Mouse (Mus musculus) hindbrain, embryonic 16.5 days (tissue): ENCODE measurements at regions not wholly inside any gene's neighbourhood (a gene's known extent, or its start where the extent isn't known, plus 50 kb on each side); places are given as distances from the start of the nearest gene placed in this dataset.

Experiments
- ATAC-seq: fragments of 200-750 bp; cut with Nextera tagmentation; 2 replicates; pipeline ENCODE4 v1.8.0; 2017; ENCODE audit warnings: moderate TSS enrichment, moderate library complexity
- H3K27ac ChIP-seq: fragments of 300-500 bp; sonication (generic); 2 replicates; pipeline ENCODE4 v1.5.1; 2014; ENCODE audit warnings: low read depth, mild to moderate bottlenecking, control low read depth, low read length, moderate library complexity
- H3K27me3 ChIP-seq: fragments of 300-500 bp; sonication (generic); replicated peaks from 2 replicates; pipeline ENCODE4 v1.6.1; 2014; ENCODE audit warnings: low read length; ENCODE audit not compliant: control insufficient read depth, insufficient read depth
- H3K36me3 ChIP-seq: fragments of 300-500 bp; sonication (generic); 2 replicates; pipeline ENCODE4 v1.6.1; 2014; ENCODE audit warnings: mild to moderate bottlenecking, low read length, moderate library complexity, mixed read lengths; ENCODE audit not compliant: control insufficient read depth, insufficient read depth
- H3K4me1 ChIP-seq: fragments of 300-500 bp; sonication (generic); 2 replicates; pipeline ENCODE4 v1.6.1; 2014; ENCODE audit warnings: low read depth, low read length; ENCODE audit not compliant: control insufficient read depth, insufficient read depth
- H3K4me2 ChIP-seq: fragments of 300-500 bp; sonication (generic); 2 replicates; pipeline ENCODE4 v1.6.1; 2014; ENCODE audit warnings: mild to moderate bottlenecking, low read length, control low read depth, moderate library complexity
- H3K4me3 ChIP-seq: fragments of 300-500 bp; sonication (generic); 2 replicates; pipeline ENCODE4 v1.5.1; 2014; ENCODE audit warnings: mild to moderate bottlenecking, low read length, control low read depth, moderate library complexity
- H3K9ac ChIP-seq: fragments of 300-500 bp; sonication (generic); 2 replicates; pipeline ENCODE4 v1.6.1; 2014; ENCODE audit warnings: low read depth, mild to moderate bottlenecking, control low read depth, low read length, moderate library complexity
- H3K9me3 ChIP-seq: fragments of 300-500 bp; sonication (generic); 2 replicates; pipeline ENCODE4 v1.6.1; 2014; ENCODE audit warnings: mild to moderate bottlenecking, low read length, moderate library complexity; ENCODE audit not compliant: control insufficient read depth
- WGBS: fragments of 180-500 bp; shearing (Covaris S2); extraction: QIAGEN DNeasy Blood & Tissue Kit; methylation state at CpG from one replicate; pipeline ENCODE4 v1.1.7; 2014; 5-methylcytosine and 5-hydroxymethylcytosine counted together

DNA sequence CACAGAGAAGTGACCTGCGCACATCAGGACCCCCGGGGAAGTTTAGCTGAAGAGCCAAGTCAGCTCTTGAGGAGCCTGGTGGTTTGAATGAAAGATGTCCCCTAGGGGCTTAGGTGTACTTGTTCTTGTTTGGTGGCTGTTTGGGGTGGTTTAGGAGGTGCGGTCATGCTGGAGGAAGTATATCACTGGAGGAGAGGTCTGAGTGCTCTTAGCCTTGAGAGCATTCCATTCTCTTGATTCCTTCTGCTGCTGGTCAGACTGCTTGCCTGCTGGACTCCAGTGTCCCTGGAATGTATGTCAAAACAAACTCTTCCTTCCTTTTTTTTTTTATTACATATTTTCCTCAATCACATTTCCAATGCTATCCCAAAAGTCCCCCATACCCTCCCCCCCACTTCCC, 62.5 kb upstream of the Gm5148 start:
- no peaks in the 10 kb centered on the region for H3K9me3 ChIP-seq
- ATAC-seq = no peak
- no peaks in the 10 kb centered on the region for H3K4me1 ChIP-seq
- H3K27me3 ChIP-seq = no peaks in the 10 kb centered on the region
- H3K4me3 ChIP-seq = no peak overlapping the region
- no peaks in the 10 kb centered on the region for H3K36me3 ChIP-seq
- H3K4me2 ChIP-seq = no peak overlapping the region
- no peak overlapping the region for H3K27ac ChIP-seq
- 90% methylated on average over 3 of the region's 3 CpGs for WGBS
- no peak overlapping the region for H3K9ac ChIP-seq

DNA sequence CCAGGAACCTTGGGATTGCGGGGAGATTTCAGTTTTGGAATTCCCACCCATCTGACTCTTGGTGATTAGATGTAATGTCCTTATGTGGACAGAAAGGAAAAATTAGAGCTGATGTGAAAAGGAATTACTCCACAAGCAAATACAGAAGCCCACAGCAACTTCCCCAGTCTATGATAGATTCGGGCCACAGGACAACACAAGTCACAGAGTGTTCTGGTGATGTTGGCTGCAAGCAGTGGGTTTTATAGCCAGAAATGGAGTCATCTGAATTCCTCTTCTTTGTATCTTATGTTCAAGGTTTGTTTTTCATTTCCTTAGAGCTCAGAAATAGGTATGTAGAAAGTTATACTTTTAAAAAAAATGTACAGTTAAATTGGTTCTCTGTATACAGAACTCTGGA, 56.8 kb upstream of the Gm5148 start:
- Histone ChIP-seq H3K4me2 (no peak overlapping the region), H3K27me3 (no peaks in the 10 kb centered on the region), H3K9me3 (no peaks in the 10 kb centered on the region), H3K4me3 (no peak overlapping the region), H3K9ac (no peak overlapping the region), H3K36me3 (no peaks in the 10 kb centered on the region), H3K4me1 (no peaks in the 10 kb centered on the region), H3K27ac (no peak overlapping the region)
- 71% methylated on average over 2 of the region's 2 CpGs for WGBS
- no peak for ATAC-seq

GRCm38 (mm10) chr3:37779867-37780475, 55.7 kb upstream of the Gm5148 start:
- Histone ChIP-seq H3K4me3 (no peak overlapping the region), H3K36me3 (no peaks in the 10 kb centered on the region), H3K27ac (no peak overlapping the region), H3K9me3 (no peaks in the 10 kb centered on the region), H3K9ac (no peak overlapping the region), H3K4me1 (no peaks in the 10 kb centered on the region), H3K27me3 (no peaks in the 10 kb centered on the region), H3K4me2 (no peak overlapping the region)
- WGBS = 25% methylated on average over 11 of the region's 11 CpGs
- no peak for ATAC-seq

GRCm38 (mm10) chr3:37778386-37778785, 54.1 kb upstream of the Gm5148 start:
- Histone ChIP-seq H3K27ac (no peak overlapping the region), H3K9me3 (no peaks in the 10 kb centered on the region), H3K4me2 (no peak overlapping the region), H3K4me3 (no peak overlapping the region), H3K4me1 (no peaks in the 10 kb centered on the region), H3K27me3 (no peaks in the 10 kb centered on the region), H3K36me3 (no peaks in the 10 kb centered on the region), H3K9ac (no peak overlapping the region)
- 96% methylated on average over 7 of the region's 7 CpGs for WGBS
- ATAC-seq = no peak

DNA sequence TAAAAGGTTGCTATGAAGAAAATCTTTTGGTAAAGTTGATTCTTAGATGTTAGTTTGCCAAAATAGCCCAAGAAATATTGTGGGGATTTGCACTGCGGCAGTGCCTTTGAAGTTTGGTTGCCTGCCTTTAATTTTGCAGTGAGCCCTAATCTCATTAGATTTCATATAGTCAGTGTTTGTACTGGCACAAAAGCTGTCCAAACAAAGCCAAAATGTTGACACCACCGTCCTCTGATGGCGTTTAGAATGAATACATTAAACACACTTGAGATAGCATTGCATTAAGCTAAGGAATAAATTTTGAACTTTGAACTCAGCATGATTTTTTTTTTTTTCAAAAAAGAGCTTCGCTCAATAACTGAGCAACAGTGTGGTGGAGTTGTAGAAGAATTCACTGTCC, 51.9 kb upstream of the Gm5148 start:
- H3K4me1 ChIP-seq = no peaks in the 10 kb centered on the region
- no peak overlapping the region for H3K9ac ChIP-seq
- H3K4me3 ChIP-seq = no peak overlapping the region
- no peaks in the 10 kb centered on the region for H3K27me3 ChIP-seq
- H3K9me3 ChIP-seq = no peaks in the 10 kb centered on the region
- WGBS = 35% methylated on average over 4 of the region's 4 CpGs
- H3K27ac ChIP-seq = no peak overlapping the region
- no peak for ATAC-seq
- H3K4me2 ChIP-seq = no peak overlapping the region
- H3K36me3 ChIP-seq = no peaks in the 10 kb centered on the region
